Mouse (Mus musculus) midbrain, embryonic 15.5 days (tissue): Measurements from ENCODE around the gene Bves. TPM values are rescaled to one million over a fixed set of nuclear protein-coding genes. Genes with fewer than 3 reads are reported as not detected.

Experiments used
- polyA plus RNA-seq: library from polyadenylated mRNA; unstranded; fragments of >200 nt; fragmentation: Nextera tagmentation; extraction: Ambion mirVana; gene quantifications from 2 replicates; pipeline ENCODE4 v1.2.1, GENCODE M21; 2015

Bves gene
- polyA plus RNA-seq, 1 experiment from 2014 or later, result 1.6 TPM

Other genes with a start within 250 kb of the Bves start
- 0.96 and 1.2 TPM in 2 replicates for gene Popdc3, start 157.7 kb upstream of the Bves start, polyA plus RNA-seq
- 8.7 and 9.0 TPM in 2 replicates for gene Lin28b, start 150.6 kb downstream of the Bves start, polyA plus RNA-seq
- gene Hace1, start 242.1 kb downstream of the Bves start, polyA plus RNA-seq, result 18.7 and 19.0 TPM in 2 replicates